Mouse (Mus musculus) right cerebral cortex, adult 2 months (tissue): Measurements from ENCODE around the gene Lpin3.
A peak's percentile ranks its signal among the peaks of the same experiment; 100 is the strongest.

Experiments
- DNase-seq, 2 experiments: peaks; one replicate each; pipeline ENCODE4 v3.0.0; 2021 to 2022; ENCODE audit warnings: low spot score in 2 of 2

Gene Lpin3

GRCm38 (mm10) chr2:160933890-160934289 is 53.4 kb downstream of the Lpin3 start:
- no peak for DNase-seq

GRCm38 (mm10) chr2:160934451-160934850 is 54.0 kb downstream of the Lpin3 start:
- DNase-seq, result no peak

GRCm38 (mm10) chr2:160940930-160941709 is 60.6 kb downstream of the Lpin3 start:
- no peak for DNase-seq

GRCm38 (mm10) chr2:160942443-160942842 is 62.0 kb downstream of the Lpin3 start:
- no peak for DNase-seq

GRCm38 (mm10) chr2:160951595-160951994 is 71.1 kb downstream of the Lpin3 start:
- DNase-seq, result peak; percentile 28 to 33

- no peak for DNase-seq
Measured at GRCm38 (mm10) chr2:160953131-160953873, 72.8 kb downstream of the Lpin3 start.

GRCm38 (mm10) chr2:160954541-160954940 is 74.1 kb downstream of the Lpin3 start:
- peak in 1 of 2 experiments; percentile 41 for DNase-seq

GRCm38 (mm10) chr2:160955331-160955730 is 74.9 kb downstream of the Lpin3 start:
- peak; percentile 48 to 50 for DNase-seq
